Mouse (Mus musculus) adrenal gland, adult 10 weeks (tissue): ENCODE measurements around the gene Ctsh. TPM values are rescaled to one million over a fixed set of nuclear protein-coding genes. Genes with fewer than 3 reads are reported as not detected.

Source experiments
- polyA plus RNA-seq: library from polyadenylated mRNA; stranded (reverse); fragments of 350-450 nt; fragmentation: Illumina TruSeq; extraction: RNeasy Lipid Tissue Mini Kit (QIAGEN cat#74804); gene quantifications from one replicate; pipeline ENCODE4 v1.2.3, GENCODE M21; 2014; ENCODE audit warnings: low read depth, low replicate concordance

The Ctsh gene
- 421 TPM for polyA plus RNA-seq

GRCm38 (mm10) chr9:90053852-90054251 is at the start of gene Ctsh:
Ctsh (plus strand) TSS chr9:90054152.

GRCm38 (mm10) chr9:90114567-90115307 is 60.8 kb downstream of the Ctsh start, which contains the start of gene Morf4l1:
Morf4l1 (minus strand) TSS chr9:90114774.

Other genes starting within 250 kb of the Ctsh start
- gene Rasgrf1, start 144.2 kb upstream of the Ctsh start, polyA plus RNA-seq, result 10.7 TPM
- 976 TPM for gene Morf4l1, start 60.6 kb downstream of the Ctsh start, polyA plus RNA-seq
- 0.70 TPM for gene Adamts7, start 108.9 kb downstream of the Ctsh start, polyA plus RNA-seq
- 11.4 TPM for gene Tbc1d2b, start 216.7 kb downstream of the Ctsh start, polyA plus RNA-seq